Mouse (Mus musculus) liver, postnatal 0 days (tissue): ENCODE data around the gene Gpt2. TPM values are rescaled to one million over a fixed set of nuclear protein-coding genes. Genes with fewer than 3 reads are reported as not detected.

Experiments used
- ATAC-seq: fragments of 200-750 bp; cut with Nextera tagmentation; 2 replicates; pipeline ENCODE4 v1.8.0; 2017; ENCODE audit warnings: mild to moderate bottlenecking, moderate library complexity
- DNase-seq: peaks from one replicate; pipeline ENCODE4 v3.0.0-alpha.2; 2016
- H3K27ac ChIP-seq: fragments of 300-500 bp; sonication (generic); 2 replicates; pipeline ENCODE4 v1.5.1; 2014; ENCODE audit warnings: antibody characterized with exemption, moderate library complexity, mild to moderate bottlenecking, low read depth
- H3K27me3 ChIP-seq: fragments of 300-500 bp; sonication (generic); 2 replicates; pipeline ENCODE4 v1.6.1; 2014; ENCODE audit warnings: low read length, control low read depth, mixed read lengths; ENCODE audit not compliant: insufficient read depth
- H3K36me3 ChIP-seq: fragments of 300-500 bp; sonication (generic); replicated peaks from 2 replicates; pipeline ENCODE4 v1.6.1; 2014; ENCODE audit warnings: mild to moderate bottlenecking, control low read depth, low read length, moderate library complexity, mixed read lengths; ENCODE audit not compliant: insufficient read depth
- H3K4me1 ChIP-seq: fragments of 300-500 bp; sonication (generic); 2 replicates; pipeline ENCODE4 v1.6.1; 2014; ENCODE audit warnings: antibody characterized with exemption, mild to moderate bottlenecking, control low read depth; ENCODE audit not compliant: insufficient read depth
- H3K4me2 ChIP-seq: fragments of 300-500 bp; sonication (generic); 2 replicates; pipeline ENCODE4 v1.6.1; 2014; ENCODE audit warnings: low read depth, mild to moderate bottlenecking, low read length, moderate library complexity, mixed read lengths
- H3K4me3 ChIP-seq: fragments of 300-500 bp; sonication (generic); 2 replicates; pipeline ENCODE4 v1.5.1; 2014; ENCODE audit warnings: low read depth, low read length
- H3K9ac ChIP-seq: fragments of 300-500 bp; sonication (generic); replicated peaks from 2 replicates; pipeline ENCODE4 v1.6.1; 2014; ENCODE audit warnings: mild to moderate bottlenecking, moderate library complexity
- H3K9me3 ChIP-seq: fragments of 300-500 bp; sonication (generic); 2 replicates; pipeline ENCODE4 v1.6.1; 2016; ENCODE audit warnings: mild to moderate bottlenecking, control low read depth, low read length, mixed read lengths
- CTCF ChIP-seq: sonication (generic); IDR thresholded peaks from 2 replicates; pipeline ENCODE4 v1.5.1; 2016; ENCODE audit warnings: antibody characterized with exemption, low read depth
- EP300 ChIP-seq: IDR thresholded peaks from 2 replicates; pipeline ENCODE4 v1.6.1; 2016; ENCODE audit warnings: antibody characterized with exemption, low read depth, mild to moderate bottlenecking
- WGBS: fragments of 180-500 bp; shearing (Covaris S2); extraction: QIAGEN DNeasy Blood & Tissue Kit; methylation state at CpG from one replicate; pipeline ENCODE4 v1.1.7; 2014; ENCODE audit not compliant: insufficient replicate concordance; 5-methylcytosine and 5-hydroxymethylcytosine counted together
- polyA plus RNA-seq: library from polyadenylated mRNA; unstranded; fragments of >200 nt; fragmentation: Nextera tagmentation; extraction: Ambion mirVana; gene quantifications from 2 replicates; pipeline ENCODE4 v1.2.1, GENCODE M21; 2015

Gpt2 gene
- polyA plus RNA-seq, 1 experiment from 2014 or later, result 14.4 TPM

- Histone ChIP-seq H3K9me3 (no peaks in the 10 kb centered on the region), H3K27me3 (no peaks in the 10 kb centered on the region), H3K4me3 (no peak overlapping the region), H3K9ac (no peak overlapping the region), H3K27ac (no peak overlapping the region), H3K36me3 (no peaks in the 10 kb centered on the region), H3K4me2 (no peak overlapping the region), H3K4me1 (no peaks in the 10 kb centered on the region)
- DNase-seq, result no peak
- WGBS, result 66% methylated on average over 2 of the region's 2 CpGs
- no peak for ATAC-seq
- TF ChIP-seq CTCF, result no peak
- no peak for TF ChIP-seq EP300
Measured at GRCm38 (mm10) chr8:85573972-85574496, 81.7 kb downstream of the Gpt2 start.

Other genes starting within 250 kb of the Gpt2 start
- gene Orc6, start 192.9 kb upstream of the Gpt2 start, polyA plus RNA-seq, result 40.1 and 46.3 TPM in 2 replicates
- gene Vps35, start 192.8 kb upstream of the Gpt2 start, polyA plus RNA-seq, result 48.1 and 54.6 TPM in 2 replicates
- 21.2 and 24.2 TPM in 2 replicates for gene Mylk3, start 106.2 kb upstream of the Gpt2 start, polyA plus RNA-seq
- 16.5 and 17.7 TPM in 2 replicates for gene 4921524J17Rik, start 59.7 kb upstream of the Gpt2 start, polyA plus RNA-seq
- 82.9 and 89.2 TPM in 2 replicates for gene Dnaja2, start 62.8 kb downstream of the Gpt2 start, polyA plus RNA-seq
- gene Neto2, start 208.3 kb downstream of the Gpt2 start, polyA plus RNA-seq, result 0.43 and 0.47 TPM in 2 replicates